Mouse (Mus musculus) CD4-positive naive resting alpha-beta T cell, adult 76 days (primary cell): Measurements from ENCODE around the gene Gm21103. TPM values are rescaled to one million over a fixed set of nuclear protein-coding genes. Genes with fewer than 3 reads are reported as not detected.

ENCODE experiments used
- total RNA-seq: library from RNA; stranded (reverse); gene quantifications from one replicate; pipeline ENCODE4 v1.2.4, GENCODE M21; 2023

Gm21103 gene
- total RNA-seq = not detected

GRCm38 (mm10) chr14:6304743-6305142, at the start of gene Gm21103:
TSS of gene Gm21103 (minus strand) at chr14:6304843.

GRCm38 (mm10) chr14:6343578-6343977, 38.9 kb upstream of the Gm21103 start, which contains the start of gene Gm3618:
TSS of gene Gm3618 (minus strand) at chr14:6343678.

GRCm38 (mm10) chr14:6286931-6287715, 17.5 kb downstream of the Gm21103 start, which contains the start of gene Gm3411:
TSS of gene Gm3411 (minus strand) at chr14:6287250.

Other genes starting within 250 kb of the Gm21103 start
- gene Gm6337, start 246.6 kb downstream of the Gm21103 start, total RNA-seq = not detected
- gene Gm8206, start 210.9 kb downstream of the Gm21103 start, total RNA-seq = not detected
- not detected for gene Gm3468, start 196.2 kb downstream of the Gm21103 start, total RNA-seq
- not detected for gene Gm3476, start 179.0 kb downstream of the Gm21103 start, total RNA-seq
- not detected for gene Gm21560, start 85.6 kb downstream of the Gm21103 start, total RNA-seq
- not detected for gene Gm3411, start 17.6 kb downstream of the Gm21103 start, total RNA-seq
- not detected for gene Gm3618, start 38.8 kb upstream of the Gm21103 start, total RNA-seq
- gene Gm16440, start 85.5 kb upstream of the Gm21103 start, total RNA-seq = not detected
- not detected for gene Gm3591, start 107.6 kb upstream of the Gm21103 start, total RNA-seq
- gene Gm3594, start 139.8 kb upstream of the Gm21103 start, total RNA-seq = not detected
- gene Gm8356, start 232.4 kb upstream of the Gm21103 start, total RNA-seq = not detected